Mouse (Mus musculus) left cerebral cortex, adult 11 months (tissue): ENCODE measurements at regions not wholly inside any gene's neighbourhood (a gene's known extent, or its start where the extent isn't known, plus 50 kb on each side); places are given as distances from the start of the nearest gene placed in this dataset.

Source experiments
- DNase-seq: peaks from one replicate; pipeline ENCODE4 v3.0.0; 2022; ENCODE audit warnings: low spot score

DNA sequence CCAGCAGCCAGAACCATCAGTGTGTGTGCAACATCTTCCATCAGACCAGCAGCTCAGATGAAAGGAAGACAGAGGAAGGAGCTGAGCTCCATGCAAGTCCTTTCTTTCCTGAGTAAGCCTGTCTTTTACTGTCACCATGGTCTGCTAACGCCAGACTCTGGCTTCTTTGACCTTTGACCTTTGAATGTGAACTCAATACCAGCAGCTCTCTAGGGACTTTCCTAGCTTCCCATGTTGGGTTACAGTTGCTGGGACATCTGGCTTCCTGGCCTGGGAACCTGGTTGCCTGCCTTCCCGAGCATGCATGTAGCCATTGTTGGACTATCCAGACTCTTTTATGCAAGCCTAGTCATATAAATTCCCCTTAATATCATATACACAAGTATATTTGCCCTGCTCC is 492.3 kb downstream of the Tmem132b start:
- DNase-seq, result no peak

DNA sequence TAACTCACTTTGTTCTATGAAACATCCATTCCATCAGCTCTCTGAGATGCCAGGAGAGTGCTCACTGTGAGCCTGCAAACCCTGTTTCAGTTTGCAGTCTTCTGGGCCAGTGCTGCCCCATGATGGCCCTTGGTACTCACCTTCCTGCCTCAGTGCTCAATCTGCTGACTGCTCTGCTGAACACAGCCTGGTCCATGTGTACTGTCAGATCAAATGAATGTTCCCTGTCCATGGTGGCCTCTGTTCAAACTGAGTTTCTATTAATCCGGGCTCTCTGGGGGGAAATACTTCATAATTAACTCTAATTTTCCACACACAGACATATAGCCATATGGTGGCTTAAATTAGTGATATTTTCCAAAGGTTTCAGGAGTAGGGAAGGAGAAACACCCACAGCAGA is 503.3 kb downstream of the Tmem132b start:
- no peak for DNase-seq

DNA sequence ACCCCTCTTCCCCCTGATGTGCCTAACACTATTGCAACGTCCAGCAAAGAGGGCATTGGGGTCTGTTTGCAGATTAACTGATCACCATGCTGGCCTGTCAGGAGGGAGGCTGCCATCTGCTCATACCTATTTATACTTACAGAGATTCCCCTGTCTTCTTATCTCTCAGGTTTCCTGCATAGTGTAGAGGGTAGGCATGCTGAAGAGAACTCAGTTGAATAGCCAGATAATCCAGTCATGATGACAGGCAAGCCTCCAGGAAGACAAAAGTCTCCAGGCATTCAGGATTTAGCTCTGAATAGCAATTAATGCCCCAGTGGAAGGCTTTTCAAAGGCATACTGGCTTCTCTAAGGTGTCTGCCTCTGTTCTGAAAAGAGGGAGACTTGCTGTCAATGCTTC is 505.1 kb downstream of the Tmem132b start:
- no peak for DNase-seq

DNA sequence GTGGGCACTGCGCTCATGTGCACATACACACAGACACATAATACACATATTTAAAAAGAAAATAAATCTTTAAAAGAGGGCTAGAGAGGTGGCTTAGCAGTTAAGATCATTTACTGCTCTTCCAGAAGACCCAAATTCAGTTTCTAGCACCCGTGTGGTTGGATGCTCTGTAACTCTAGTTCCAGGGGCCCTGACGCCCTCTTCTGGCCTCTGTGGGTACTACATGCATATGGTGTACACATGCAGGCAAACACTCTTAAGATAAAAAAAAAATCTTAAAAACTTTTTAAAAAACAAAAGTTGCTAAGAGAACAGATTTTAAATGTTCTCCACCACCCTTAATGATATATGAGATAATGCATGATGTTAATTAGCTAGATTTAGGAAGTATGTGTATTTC is 514.2 kb downstream of the Tmem132b start:
- DNase-seq, result no peak

DNA sequence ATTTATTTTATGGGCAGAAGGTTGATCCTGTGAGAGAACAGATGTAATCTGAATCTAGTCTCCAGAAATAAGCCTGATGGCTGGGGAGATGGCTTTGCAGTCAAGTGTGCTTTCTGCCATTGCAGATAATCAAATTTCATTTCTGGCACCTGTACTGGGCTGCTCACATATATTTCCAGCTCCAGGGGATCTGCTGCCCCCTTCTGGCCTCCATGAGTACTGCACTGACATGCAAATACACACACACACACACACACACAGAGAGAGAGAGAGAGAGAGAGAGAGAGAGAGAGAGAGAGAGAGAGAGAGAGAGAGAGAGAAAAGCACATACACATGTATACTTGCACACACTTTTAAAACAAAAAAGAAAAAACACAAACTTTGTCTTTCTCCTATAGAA is 532.1 kb downstream of the Tmem132b start:
- no peak for DNase-seq

DNA sequence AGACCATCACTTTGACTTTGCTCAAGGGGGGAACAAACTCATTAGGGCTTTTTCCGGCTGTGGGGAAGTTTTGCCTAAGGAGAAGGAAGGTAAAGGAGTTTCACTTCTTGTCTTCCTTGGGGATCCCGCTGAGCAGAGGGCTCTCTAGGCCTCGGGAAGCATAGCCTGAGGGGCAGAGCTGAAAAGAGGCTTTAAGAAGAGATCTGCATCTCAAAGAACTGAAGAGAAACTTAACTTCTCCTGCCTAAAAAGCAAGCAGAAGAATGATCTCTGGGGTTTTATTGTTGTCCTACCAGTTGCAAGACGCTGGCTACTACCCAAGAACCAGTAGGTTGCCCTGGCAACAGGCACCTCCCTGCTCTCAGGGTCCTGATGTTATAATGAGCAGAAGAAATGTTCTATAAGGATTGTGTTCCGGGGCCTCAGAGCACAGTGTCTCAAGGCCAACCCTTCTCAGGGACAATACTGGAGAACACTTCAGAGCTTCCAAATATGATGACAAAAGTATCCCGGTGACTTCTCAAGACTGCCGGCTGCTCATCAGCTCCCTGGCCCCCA is 547.8 kb downstream of the Tmem132b start:
- DNase-seq, result no peak

DNA sequence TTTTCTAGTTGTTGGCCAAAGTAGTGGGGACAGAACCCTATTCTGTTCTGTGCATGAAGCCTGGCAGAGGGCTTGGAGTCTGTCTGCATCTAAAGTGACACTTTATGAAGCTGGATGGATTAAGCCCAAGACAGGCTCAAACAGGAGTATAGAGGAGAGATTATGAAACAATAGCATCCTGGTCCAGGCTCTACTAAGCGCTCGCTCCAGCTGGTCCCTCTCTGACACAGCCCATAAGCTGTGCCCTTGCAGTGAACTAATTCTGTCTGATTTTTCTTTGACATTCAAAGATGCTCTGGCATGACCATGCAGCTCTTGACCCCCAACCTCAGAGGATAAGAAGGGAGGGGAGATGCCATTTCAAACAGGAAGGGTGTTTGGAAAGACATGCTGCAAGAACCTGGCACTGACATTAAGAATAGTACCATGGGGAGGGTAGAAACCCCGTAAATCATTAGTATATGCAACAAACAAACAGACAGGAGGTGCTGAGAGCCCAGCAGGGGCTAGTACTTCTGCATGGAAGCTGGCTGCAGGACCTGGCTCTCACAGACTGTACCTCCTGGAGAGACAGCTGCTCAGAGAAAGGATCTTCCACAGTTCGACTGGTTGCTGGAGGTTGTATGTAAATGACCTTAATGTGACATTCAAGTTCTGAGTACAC is 556.8 kb downstream of the Tmem132b start:
- no peak for DNase-seq

DNA sequence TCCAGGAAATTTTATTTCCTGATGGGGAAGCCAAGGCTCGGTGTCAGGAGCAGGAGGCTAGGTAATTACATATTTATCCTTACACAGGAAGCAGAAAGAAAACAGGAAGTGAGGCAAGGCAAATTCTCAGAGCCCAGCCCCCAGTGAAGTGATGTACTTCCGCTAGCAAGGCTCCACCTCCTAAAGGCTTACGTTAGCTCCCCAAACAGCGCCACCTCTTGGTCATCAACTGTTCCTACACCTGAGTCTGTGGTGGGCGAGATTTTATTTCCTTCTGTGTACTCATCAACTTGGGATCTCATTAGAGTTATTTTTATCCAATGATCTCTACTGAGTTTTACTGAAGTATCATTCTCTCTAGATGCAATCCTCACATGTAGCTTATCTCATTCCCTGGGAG is 561.6 kb downstream of the Tmem132b start:
- DNase-seq, result no peak

DNA sequence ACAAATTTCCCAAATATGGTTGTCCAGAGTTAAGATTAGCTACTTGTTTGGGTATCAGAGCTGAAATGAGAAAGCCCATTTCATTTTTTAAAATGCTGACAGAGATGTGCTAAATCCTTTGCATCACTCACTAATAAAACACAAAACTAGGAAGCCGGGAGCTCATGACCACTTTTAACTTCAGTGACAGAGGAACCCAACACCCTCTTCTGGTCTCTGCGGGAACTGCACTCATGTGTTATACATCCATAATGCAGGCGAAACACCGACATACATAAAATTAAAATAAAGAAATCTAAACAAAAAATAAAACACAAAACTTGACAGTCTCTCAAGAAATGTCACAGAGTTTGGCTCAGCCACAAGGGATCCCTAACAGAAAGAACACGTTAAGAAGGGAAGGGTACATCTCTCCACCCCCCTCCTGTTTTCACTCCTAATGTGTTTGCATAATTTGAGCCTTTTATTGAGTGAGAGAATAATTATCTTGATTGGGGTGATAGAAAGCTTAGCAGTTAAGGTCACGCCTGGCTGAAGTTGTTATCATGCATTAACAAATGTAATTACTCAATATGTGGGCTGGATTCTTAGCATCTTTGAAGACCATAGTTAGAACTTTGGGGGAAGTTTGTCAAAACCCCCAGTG is 565.2 kb downstream of the Tmem132b start:
- DNase-seq, result no peak

DNA sequence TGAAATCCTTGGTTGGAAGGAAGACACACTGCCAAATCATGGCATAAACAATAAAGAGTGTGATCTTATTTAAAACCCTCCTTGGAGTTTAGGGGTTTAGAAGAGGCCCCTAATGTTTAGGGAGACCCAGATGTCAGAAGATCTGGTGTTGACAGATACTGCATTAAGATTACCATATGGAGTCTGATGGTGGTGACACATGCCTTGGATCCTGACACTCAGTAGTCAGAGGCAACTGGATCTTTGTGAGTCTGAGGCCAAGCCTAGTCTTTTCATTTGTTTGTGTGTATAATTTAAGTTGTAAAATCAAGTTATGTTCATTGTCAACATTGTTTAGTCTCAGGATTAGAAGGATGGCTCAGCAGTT is 565.7 kb downstream of the Tmem132b start:
- DNase-seq, result no peak

DNA sequence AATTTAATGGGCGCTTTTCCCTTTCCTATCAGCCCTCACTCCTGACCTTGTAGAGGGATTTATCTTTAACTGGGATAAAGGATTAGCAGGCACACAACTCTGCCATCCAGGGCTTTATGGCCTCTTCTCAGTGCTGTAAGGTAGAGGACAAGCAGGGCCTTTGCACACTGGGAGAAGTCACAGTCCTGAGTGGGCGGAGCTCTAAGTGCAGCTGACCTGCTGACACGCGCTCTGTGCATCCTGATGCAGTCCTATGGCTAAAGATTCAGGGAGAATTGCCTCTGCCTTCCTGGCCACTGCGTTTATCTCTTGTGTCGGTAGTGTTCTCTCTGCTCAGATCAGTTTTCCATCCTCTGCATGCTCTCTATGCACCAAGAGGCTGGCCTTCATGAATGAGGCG is 566.9 kb downstream of the Tmem132b start:
- DNase-seq, result no peak

DNA sequence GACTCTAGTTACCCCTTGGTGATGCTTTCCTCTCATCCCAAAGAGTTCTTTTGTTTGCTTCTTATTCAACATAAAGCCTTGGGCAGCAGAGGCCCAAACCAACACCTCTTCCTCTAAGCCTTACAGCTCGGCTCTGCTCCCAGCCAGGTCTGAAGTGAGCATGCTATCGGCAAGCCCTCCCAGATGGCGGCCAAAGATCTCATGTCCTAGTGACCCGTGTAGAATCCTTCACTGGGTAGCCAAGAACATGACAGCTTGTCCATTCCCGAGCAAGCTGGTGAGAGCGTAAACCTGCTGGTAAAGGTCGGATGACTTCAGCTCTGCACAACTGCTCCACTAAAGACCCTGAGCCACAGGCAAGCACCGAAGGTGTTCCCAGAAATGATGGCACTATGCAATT is 568.4 kb downstream of the Tmem132b start:
- no peak for DNase-seq

DNA sequence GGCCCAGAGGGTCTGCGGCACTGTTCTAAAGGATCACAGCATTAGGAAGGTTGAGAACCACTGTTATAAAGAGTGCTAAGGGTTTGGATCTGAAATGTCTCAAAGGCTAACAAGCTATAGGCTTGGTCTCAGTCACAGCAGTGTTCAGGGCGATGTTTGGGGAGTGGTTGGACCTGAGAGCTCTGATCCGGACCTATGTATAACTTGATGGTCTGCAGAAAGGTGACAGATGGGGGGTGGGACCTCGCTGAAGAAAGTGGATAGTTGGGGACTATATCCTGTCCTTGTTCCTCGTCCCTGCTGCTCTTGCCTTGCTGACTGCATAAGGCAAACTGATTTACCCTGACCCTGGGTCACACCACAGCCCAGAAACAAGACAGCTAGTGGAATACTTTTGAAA is 572.9 kb downstream of the Tmem132b start:
- no peak for DNase-seq

DNA sequence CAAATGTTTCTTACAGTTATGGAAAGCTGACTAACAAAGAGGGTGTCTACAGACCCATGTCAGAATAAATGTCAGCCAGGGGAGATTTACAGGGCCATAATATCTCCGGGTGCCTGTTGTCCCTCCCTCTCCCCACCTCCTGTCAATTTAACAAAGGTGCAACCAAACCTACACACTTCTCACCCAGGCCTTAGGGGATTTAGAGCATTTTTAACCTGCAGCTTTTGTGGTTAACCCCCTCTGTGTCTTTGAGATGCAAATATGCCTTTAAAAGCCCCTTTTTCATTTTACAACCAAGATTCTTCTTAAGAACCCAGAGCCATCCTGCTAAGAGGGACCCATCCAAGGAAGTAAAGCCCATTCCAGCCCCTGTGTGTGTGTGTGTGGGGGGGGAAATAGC is 573.3 kb downstream of the Tmem132b start:
- no peak for DNase-seq

DNA sequence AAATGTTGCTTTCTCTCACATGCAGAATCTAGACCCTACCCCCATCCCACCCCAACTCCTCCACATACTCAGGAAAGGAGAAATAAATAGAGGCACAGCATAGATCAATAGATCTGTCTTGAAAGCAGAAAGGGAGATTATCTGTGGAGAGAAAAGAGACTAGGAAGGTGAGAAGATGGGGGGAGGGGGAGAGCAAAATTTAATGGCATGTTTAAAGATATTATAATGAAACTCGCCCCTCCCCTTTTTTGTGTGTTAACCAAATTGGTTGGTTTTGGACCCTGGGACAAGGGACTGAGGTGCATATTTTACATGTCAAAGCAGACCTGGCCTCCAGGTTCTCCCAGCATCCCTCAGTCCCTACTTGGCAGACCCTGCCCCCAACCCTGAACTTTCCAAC is 573.9 kb downstream of the Tmem132b start:
- DNase-seq, result no peak

DNA sequence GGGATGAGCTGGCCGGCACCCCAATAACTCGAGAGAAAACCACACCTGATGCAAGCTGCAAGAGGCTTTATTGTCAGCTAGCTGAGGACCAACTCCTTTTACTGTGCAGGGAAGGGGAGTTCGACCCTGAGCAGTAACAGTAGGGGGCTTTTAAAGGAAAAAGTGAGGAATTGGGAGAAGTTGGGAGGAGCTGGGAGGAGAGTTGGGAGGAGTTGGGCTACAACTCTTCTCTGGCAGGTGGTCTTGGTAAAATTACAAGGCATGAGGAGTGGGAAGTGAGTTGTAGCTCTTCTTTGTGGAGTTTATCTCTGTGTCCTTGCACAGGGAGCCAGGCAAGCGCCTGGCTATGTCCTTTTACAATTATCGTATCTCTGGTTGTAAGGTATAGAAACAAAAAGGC is 575.4 kb downstream of the Tmem132b start:
- DNase-seq, result no peak

DNA sequence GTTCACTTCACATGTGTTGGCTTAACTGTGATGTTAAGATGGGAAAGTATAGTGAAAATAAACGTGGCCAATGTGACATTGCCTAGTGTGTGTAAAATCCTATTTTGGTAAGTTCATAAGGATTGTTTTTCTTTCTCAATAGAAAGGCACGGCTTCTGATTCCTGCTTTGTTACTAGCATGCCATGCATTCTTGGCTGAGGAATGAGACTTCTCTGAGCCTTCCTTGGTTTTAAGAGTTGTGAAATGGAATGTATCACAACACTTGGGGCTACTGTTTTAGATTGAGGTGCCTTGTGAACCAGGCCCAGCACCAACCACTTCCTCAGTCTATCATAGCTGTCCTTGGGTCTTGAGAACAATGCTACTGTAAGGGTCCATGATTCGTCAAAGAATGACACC is 577.3 kb downstream of the Tmem132b start:
- no peak for DNase-seq

DNA sequence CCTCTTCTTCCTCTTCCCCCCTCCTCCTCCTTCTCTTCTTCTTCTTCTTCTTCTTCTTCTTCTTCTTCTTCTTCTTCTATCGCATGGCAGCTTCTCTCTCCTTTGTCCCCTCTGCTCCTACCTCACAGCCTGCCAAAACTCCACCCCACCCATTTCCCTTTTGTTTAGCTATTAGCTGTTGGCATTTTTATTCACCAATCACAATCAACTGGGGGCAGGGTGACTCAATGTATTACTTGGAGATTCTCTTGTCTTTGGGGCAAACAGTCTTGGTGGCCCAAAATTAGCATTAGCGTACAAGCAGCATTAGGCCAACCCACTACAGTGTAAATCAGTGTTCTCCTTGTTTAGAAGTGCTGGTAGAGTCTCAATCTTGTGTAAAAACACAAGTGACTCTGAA is 585.7 kb downstream of the Tmem132b start:
- no peak for DNase-seq

DNA sequence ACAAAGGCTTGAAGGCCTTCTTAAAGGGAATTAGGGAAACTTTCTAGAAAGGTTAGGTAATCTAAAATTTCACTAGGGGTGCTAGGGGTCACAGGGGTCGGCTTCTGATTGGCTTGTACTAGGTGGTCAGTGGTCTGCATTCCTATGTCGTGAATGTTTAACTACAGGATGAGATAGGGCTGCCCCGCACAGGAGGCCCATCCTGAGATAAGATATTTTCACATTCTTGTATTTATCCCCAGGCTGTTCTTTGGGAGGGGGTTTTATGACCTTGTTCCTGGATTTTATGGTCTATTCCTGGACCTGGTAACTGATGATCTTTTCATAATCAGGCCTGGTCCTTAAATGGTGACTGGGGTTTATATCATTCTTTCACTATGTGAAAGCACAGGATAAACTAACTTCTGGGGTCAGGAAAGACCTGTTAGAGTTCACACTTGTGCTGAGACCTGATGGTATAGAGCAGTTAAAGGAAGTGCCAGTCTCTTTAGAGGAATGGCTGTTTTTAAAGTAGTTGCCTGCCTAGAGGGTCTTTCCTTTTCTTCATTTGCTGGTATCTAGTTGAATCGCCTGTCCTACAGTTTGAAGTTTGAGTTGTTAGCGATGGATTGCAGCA is 586.4 kb downstream of the Tmem132b start:
- no peak for DNase-seq

DNA sequence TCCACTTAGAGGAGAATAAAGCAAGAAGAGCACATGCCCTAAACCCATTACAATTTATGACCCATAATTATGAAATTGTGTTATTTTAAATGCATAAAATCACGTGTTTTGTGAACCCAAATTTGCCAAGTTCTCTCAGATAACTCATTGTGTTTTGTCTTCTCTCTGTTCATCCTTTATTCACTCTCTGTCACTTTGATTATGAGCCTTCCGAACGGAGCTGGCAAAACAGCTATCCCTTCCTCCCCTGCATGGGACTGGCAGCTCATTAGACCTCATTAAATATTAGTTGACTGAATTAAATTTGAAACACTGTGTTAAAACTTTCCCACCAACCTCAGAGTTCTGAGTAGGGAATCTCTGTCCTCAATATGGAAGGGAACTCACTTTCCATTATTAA is 587.2 kb downstream of the Tmem132b start:
- no peak for DNase-seq

DNA sequence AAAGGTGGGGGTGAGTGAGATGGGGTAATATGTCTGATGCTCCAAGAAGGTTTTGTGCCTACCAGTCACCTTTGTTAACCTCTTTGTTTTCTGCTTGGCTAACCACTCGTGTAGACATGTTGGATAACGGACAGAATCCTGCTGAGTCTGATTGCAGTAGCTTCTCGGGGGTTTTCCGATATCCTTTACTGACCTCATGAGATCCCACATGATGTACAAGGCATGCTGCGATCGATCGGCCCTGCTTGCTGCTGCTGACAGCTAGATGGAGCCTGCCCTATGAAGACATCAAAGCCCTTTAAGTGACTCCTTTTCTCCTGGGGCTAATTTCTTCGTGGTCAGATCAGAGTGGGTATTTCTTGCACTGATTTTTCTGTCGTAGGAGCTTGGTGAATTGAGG is 591.6 kb downstream of the Tmem132b start:
- no peak for DNase-seq

DNA sequence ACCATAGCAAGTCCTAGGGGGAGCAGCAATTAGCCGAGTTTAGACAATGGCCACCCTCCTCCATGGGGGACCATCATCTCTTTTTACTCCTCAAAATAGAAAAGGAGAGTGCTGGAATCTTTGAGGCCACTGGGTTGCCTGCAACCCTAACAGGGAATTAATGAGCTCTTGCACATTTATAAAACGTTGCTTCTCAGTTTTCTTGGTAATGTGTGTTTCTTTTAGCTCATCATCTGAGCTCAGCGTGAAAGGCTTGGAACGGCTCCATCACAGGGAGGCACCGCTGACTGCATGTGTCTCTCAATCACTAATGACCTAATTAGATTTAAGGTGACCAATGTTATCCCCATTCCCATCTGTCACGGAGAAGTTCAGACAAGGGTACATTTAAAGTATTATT is 595.9 kb downstream of the Tmem132b start:
- no peak for DNase-seq

DNA sequence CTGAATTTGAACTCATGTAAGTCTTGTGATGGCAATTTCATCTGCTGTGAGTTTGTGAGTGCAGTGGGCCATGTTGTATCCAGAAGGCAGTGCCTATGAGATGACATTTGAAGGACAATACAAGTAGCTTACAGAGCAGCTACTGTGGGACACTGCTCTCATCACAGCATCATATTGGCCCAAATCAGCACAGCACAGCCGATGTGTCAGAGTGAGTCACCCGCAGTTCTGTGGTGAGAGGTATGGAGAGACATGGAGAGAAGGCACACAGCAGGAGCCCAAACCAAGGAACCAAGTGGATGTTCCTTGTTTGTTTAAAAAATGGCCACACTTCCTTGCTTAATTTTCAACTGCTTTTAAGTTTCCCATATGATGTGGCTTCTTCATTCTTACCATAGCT is 617.3 kb downstream of the Tmem132b start:
- no peak for DNase-seq
